Mouse (Mus musculus) limb, embryonic 14.5 days (tissue): Measurements from ENCODE around the gene Dynll2. TPM values are rescaled to one million over a fixed set of nuclear protein-coding genes. Genes with fewer than 3 reads are reported as not detected.
"Not testable (repeated sequence)": the region's sequence is repeated elsewhere in the genome, so short reads cannot be mapped to it uniquely, and the experiment has no call there.

Experiments used
- ATAC-seq: fragments of 200-750 bp; cut with Nextera tagmentation; 2 replicates; pipeline ENCODE4 v1.8.0; 2017; ENCODE audit warnings: low read depth, moderate number of reproducible peaks, moderate TSS enrichment; ENCODE audit not compliant: low FRiP score
- DNase-seq: peaks from one replicate; pipeline ENCODE4 v3.0.0-alpha.2; 2015; ENCODE audit warnings: low spot score
- H3K27ac ChIP-seq: fragments of 300-500 bp; sonication (generic); replicated peaks from 2 replicates; pipeline ENCODE4 v1.5.1; 2014; ENCODE audit warnings: low read depth, mild to moderate bottlenecking, low read length, moderate library complexity, mixed read lengths
- H3K27me3 ChIP-seq: fragments of 300-500 bp; sonication (generic); 2 replicates; pipeline ENCODE4 v1.6.1; 2014; ENCODE audit warnings: low read length, mixed read lengths; ENCODE audit not compliant: control insufficient read depth, insufficient read depth
- H3K36me3 ChIP-seq: fragments of 300-500 bp; sonication (generic); 2 replicates; pipeline ENCODE4 v1.6.1; 2014; ENCODE audit warnings: mild to moderate bottlenecking, low read length, moderate library complexity, mixed read lengths; ENCODE audit not compliant: control insufficient read depth, insufficient read depth
- H3K4me1 ChIP-seq: fragments of 300-500 bp; sonication (generic); 2 replicates; pipeline ENCODE4 v1.6.1; 2014; ENCODE audit warnings: antibody characterized with exemption, low read length, mixed read lengths; ENCODE audit not compliant: control insufficient read depth, insufficient read depth
- H3K4me2 ChIP-seq: fragments of 300-500 bp; sonication (generic); replicated peaks from 2 replicates; pipeline ENCODE4 v1.6.1; 2014; ENCODE audit warnings: low read depth, mild to moderate bottlenecking, low read length, moderate library complexity; ENCODE audit not compliant: severe bottlenecking
- H3K4me3 ChIP-seq: fragments of 300-500 bp; sonication (generic); replicated peaks from 2 replicates; pipeline ENCODE4 v1.5.1; 2014; ENCODE audit warnings: low read length
- H3K9ac ChIP-seq: fragments of 300-500 bp; sonication (generic); 2 replicates; pipeline ENCODE4 v1.6.1; 2014; ENCODE audit warnings: mild to moderate bottlenecking, low read depth, low read length, moderate library complexity; ENCODE audit not compliant: severe bottlenecking
- H3K9me3 ChIP-seq: fragments of 300-500 bp; sonication (generic); 2 replicates; pipeline ENCODE4 v1.6.1; 2016; ENCODE audit warnings: low read length; ENCODE audit not compliant: control insufficient read depth
- POLR2A ChIP-seq: fragments of 200-500 bp; IDR thresholded peaks from 2 replicates; pipeline ENCODE4 v1.8.0; 2012; ENCODE audit warnings: inconsistent platforms, mild to moderate bottlenecking, moderate library complexity, borderline replicate concordance; ENCODE audit not compliant: insufficient read depth, insufficient read length; ENCODE audit errors: extremely low read depth
- WGBS: fragments of 180-500 bp; shearing (Covaris S2); extraction: QIAGEN DNeasy Blood & Tissue Kit; methylation state at CpG from one replicate; pipeline ENCODE4 v1.1.7; 2014; 5-methylcytosine and 5-hydroxymethylcytosine counted together
- polyA plus RNA-seq, 2 experiments: library from polyadenylated mRNA; depleted of rRNA in 1 of 2; stranded (reverse) in 1 of 2; unstranded in 1 of 2; fragments of >200 nt; fragmentation: Nextera tagmentation in 1 of 2; extraction: Ambion mirVana in 1 of 2; gene quantifications; 2 replicates each; pipeline versions ENCODE4 v1.2.1 to v1.2.3; 2012 to 2014

Gene Dynll2
- polyA plus RNA-seq, 2 experiments: 12.8 to 84.3 TPM

DNA sequence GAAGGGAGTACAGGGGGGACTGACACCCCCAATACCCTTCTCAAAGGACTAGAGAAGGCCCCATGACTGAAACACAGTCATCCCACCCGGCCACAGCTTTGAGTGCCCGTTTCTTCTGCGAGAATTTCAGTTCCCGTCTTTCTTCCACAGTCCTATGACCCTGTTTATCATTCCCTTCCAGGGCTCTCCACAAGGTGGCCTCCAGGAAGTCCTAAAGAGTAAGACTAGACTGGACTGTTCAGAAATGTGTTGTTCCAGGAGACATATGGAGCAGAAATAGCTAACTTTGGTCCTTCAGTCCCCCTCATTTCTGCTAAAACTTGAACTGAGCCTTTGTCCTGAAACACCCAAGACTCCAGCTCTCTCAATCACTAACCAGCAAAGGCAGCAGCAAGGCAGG, 8.4 kb downstream of the Dynll2 start:
- ATAC-seq (no peak), DNase-seq (no peak)
- TF ChIP-seq POLR2A: no peak
- peaks cover 3% of the 10 kb centered on the region; the same call in 1 of the 2 replicates for H3K4me1 ChIP-seq
- no peaks in the 10 kb centered on the region for H3K27me3 ChIP-seq
- H3K27ac ChIP-seq: no peak overlapping the region
- no peak overlapping the region for H3K4me2 ChIP-seq
- H3K9ac ChIP-seq: no peak overlapping the region
- no peaks in the 10 kb centered on the region for H3K9me3 ChIP-seq
- no peak overlapping the region for H3K4me3 ChIP-seq
- 84% methylated on average over 4 of the region's 4 CpGs for WGBS
- peaks cover 63% of the 10 kb centered on the region for H3K36me3 ChIP-seq

DNA sequence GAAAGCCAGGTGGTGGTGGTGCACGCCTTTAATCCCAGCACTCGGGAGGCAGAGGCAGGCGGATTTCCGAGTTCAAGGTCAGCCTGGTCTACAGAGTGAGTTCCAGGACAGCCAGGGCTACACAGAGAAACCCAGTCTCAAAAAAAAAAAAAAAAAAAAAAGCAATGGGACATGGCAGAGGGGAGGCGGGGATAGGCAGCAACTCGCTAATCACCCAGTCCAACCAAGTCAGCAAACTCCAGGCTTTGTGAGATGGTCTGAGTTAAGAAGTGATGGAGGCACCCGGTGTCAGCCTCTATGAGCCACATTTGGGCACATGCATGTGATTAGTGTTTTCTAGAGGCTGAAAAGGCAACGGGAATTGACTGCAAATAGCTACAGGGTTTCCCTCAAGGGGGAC, 10.3 kb downstream of the Dynll2 start:
- not testable (repeated sequence) for H3K4me3 ChIP-seq, H3K9ac ChIP-seq, H3K4me1 ChIP-seq, H3K27me3 ChIP-seq, H3K27ac ChIP-seq, DNase-seq, H3K9me3 ChIP-seq, H3K4me2 ChIP-seq, ATAC-seq
- WGBS: 81% methylated on average over 8 of the region's 8 CpGs
- H3K36me3 ChIP-seq: peaks cover 49% of the 10 kb centered on the region

DNA sequence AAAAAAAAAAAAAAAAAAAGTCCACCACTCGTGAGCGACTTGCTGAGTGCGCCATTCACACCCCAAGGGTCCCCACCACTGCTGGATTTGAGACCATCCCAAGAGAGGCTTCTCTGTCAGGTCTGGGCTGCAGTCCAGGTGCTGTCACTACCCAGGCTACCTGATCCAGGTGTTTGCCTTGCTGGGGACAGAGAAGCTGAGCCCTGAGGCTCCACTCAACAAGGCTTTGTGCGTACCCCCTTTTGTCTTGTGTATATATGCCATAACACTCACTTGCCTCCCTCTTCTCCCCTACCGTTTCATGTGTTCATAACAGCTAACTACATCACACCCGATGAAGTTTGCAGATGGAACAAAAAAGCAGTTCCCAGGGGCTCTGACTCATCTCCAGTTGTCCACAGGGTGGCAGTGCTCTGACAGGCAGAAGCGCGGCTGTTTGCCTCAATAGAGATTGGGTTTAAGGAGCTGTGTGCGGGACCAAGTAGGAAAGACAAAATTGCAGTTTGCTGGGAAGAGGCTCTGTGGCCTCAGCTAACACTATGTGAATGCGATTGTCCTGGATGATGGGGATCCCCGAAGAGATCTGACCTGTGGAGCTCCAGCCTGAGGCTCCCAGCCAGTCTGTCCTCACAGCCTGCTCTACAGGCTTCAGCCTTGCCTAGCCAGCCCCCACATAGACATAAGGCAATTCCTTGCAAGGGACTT, 12.7 kb downstream of the Dynll2 start:
- Histone ChIP-seq H3K36me3 (peaks cover 27% of the 10 kb centered on the region), H3K27me3 (no peaks in the 10 kb centered on the region), H3K4me3 (no peak overlapping the region), H3K9me3 (no peaks in the 10 kb centered on the region), H3K4me1 (peaks cover 3% of the 10 kb centered on the region; the same call in 1 of the 2 replicates), H3K9ac (no peak overlapping the region), H3K4me2 (no peak overlapping the region), H3K27ac (no peak overlapping the region)
- ATAC-seq (no peak), DNase-seq (peak; percentile 82)
- 17% methylated on average over 11 of the region's 11 CpGs for WGBS
- TF ChIP-seq POLR2A: no peak

DNA sequence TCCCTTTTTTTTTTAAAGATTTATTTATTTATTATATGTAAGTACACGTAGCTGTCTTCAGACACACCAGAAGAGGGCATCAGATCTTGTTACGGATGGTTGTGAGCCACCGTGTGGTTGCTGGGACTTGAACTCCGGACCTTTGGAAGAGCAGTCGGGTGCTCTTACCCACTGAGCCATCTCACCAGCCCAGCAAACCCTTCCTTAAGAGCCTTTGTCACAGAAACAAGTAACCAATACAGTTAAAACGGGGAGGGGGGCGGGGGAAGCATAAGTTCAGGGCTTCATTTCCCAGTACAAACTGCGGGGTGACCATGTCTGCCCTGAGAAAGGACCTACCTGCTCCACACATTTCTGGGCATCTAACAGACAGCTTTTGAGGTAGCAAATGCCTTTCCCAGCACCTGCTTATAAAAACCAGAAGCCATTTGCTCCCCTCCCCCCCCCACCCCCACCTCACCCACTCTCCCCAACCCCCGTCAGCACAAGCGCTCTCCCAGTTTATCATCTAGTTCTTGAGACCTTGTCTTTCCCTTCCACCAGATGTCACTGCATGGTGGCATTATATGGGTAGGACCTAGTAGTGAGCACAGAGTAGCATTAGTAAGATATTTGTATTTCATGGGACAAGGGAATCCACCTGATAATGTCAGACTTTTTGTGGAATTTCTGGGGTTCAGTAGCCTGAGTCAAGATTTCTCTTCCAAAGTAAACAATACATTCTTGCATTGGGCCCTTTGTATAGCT, 13.6 kb downstream of the Dynll2 start:
- DNase-seq (no peak), ATAC-seq (no peak)
- peaks cover 18% of the 10 kb centered on the region for H3K36me3 ChIP-seq
- H3K9me3 ChIP-seq: no peaks in the 10 kb centered on the region
- no peak overlapping the region for H3K4me3 ChIP-seq
- no peak overlapping the region for H3K9ac ChIP-seq
- TF ChIP-seq POLR2A: no peak
- H3K4me2 ChIP-seq: no peak overlapping the region
- no peaks in the 10 kb centered on the region for H3K27me3 ChIP-seq
- no peak overlapping the region for H3K27ac ChIP-seq
- peaks cover 3% of the 10 kb centered on the region; the same call in 1 of the 2 replicates for H3K4me1 ChIP-seq
- 50% methylated on average over 10 of the region's 10 CpGs for WGBS

DNA sequence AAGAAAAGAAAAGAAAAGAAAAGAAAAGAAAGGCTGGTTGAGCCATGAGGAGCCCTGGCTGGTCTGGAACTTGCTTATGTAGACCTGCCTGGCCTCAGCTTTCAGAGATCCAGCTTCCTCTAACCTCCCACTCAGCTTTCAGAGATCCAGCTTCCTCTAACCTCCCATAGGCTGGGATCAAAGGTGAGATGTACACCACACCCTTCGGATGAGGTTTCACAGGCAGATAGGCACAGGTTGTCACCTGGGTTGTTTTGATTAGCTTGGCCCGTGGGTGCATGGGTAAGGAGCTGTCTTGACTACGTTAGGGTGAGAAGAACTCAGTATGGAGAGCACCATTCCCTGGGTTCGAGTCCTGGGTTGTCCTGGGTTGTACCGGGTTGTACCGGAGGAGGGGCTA, 14.5 kb downstream of the Dynll2 start:
- Histone ChIP-seq H3K4me2 (no peak overlapping the region), H3K4me1 (peaks cover 3% of the 10 kb centered on the region; the same call in 1 of the 2 replicates), H3K9me3 (no peaks in the 10 kb centered on the region), H3K36me3 (peaks cover 9% of the 10 kb centered on the region), H3K27me3 (no peaks in the 10 kb centered on the region), H3K27ac (no peak overlapping the region), H3K9ac (no peak overlapping the region), H3K4me3 (no peak overlapping the region)
- WGBS: 89% methylated on average over 6 of the region's 6 CpGs
- no peak for TF ChIP-seq POLR2A
- ATAC-seq: no peak
- DNase-seq: no peak
